Mouse (Mus musculus): Measurements from ENCODE around the gene Olfr9. TPM values are rescaled to one million over a fixed set of nuclear protein-coding genes. Genes with fewer than 3 reads are reported as not detected.
"Not testable (repeated sequence)": the region's sequence is repeated elsewhere in the genome, so short reads cannot be mapped to it uniquely, and the experiment has no call there.

Olfr9 gene
- polyA plus RNA-seq, 1 experiment from 2014 or later = not detected

DNA sequence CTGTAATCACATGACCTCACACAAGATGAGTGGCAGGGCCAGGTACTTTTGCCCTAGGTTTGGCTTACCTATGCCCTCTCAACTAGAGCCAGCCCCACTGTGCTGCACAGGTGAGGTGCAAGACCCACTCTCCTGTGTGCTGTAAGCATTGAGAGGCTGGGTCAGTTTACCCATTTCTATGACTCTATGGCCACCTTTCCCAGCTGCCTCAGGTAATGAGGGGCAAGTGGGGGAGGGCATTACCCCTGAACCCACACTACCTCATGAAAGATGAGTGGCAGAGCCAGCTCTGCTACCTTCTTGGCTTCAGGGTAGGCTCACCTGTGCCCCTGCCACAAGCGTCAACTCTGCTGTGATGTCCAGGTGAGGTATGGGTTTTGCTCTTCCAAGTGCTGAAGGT, 6.6 kb downstream of the Olfr9 start:
- no peak overlapping the region for H3K4me2 ChIP-seq (replicated peaks; ENCODE audit: low read depth)
- no peaks in the 10 kb centered on the region for H3K27me3 ChIP-seq (replicated peaks; ENCODE audit: control insufficient read depth, insufficient read depth, low read length)
- WGBS = 97% methylated on average over 1 of the region's 1 CpGs
- no peak for ATAC-seq
- TF ChIP-seq CTCF (IDR thresholded peaks at IDR 0.05; ENCODE audit: low read depth) = no peak
- no peak overlapping the region for H3K9ac ChIP-seq (ENCODE audit: low read depth, low read length)
- no peaks in the 10 kb centered on the region for H3K9me3 ChIP-seq (ENCODE audit: control insufficient read depth)
- H3K4me3 ChIP-seq (ENCODE audit: low read depth, low read length) = no peak overlapping the region
- no peaks in the 10 kb centered on the region for H3K36me3 ChIP-seq (ENCODE audit: control insufficient read depth, insufficient read depth)
- H3K4me1 ChIP-seq (replicated peaks; ENCODE audit: control insufficient read depth, insufficient read depth, low read length) = no peaks in the 10 kb centered on the region
- H3K27ac ChIP-seq (ENCODE audit: low read depth, low read length) = no peak overlapping the region

DNA sequence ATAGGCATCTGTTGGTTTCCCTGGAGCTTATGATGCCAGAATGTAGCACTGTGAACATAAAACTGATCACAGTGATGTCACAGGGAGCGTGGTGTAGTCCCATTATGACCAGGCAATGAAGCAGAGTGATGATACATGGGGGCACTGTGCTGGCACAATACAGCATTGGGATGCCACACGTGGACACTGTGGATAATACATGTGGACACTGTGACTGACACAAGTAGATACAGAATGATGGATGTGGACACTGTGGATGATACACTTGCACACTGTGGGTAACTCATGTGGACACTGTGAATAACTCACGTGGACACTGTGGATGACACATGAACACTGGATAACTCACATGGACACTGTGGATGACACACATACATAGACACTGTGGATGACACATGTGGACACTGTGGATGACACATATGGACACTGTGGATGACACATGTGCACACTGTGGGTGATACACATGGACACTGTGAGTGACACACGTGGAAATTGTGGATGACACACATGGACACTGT, 7.4 kb downstream of the Olfr9 start:
- Histone ChIP-seq H3K4me3 (ENCODE audit: low read depth, low read length) (no peak overlapping the region), H3K27ac (ENCODE audit: low read depth, low read length) (no peak overlapping the region), H3K9me3 (ENCODE audit: control insufficient read depth) (no peaks in the 10 kb centered on the region), H3K4me2 (replicated peaks; ENCODE audit: low read depth) (no peak overlapping the region), H3K27me3 (replicated peaks; ENCODE audit: control insufficient read depth, insufficient read depth, low read length) (no peaks in the 10 kb centered on the region), H3K36me3 (ENCODE audit: control insufficient read depth, insufficient read depth) (no peaks in the 10 kb centered on the region), H3K4me1 (replicated peaks; ENCODE audit: control insufficient read depth, insufficient read depth, low read length) (no peaks in the 10 kb centered on the region), H3K9ac (ENCODE audit: low read depth, low read length) (no peak overlapping the region)
- WGBS = 69% methylated on average over 4 of the region's 4 CpGs
- ATAC-seq = no peak
- no peak for TF ChIP-seq CTCF (IDR thresholded peaks at IDR 0.05; ENCODE audit: low read depth)

DNA sequence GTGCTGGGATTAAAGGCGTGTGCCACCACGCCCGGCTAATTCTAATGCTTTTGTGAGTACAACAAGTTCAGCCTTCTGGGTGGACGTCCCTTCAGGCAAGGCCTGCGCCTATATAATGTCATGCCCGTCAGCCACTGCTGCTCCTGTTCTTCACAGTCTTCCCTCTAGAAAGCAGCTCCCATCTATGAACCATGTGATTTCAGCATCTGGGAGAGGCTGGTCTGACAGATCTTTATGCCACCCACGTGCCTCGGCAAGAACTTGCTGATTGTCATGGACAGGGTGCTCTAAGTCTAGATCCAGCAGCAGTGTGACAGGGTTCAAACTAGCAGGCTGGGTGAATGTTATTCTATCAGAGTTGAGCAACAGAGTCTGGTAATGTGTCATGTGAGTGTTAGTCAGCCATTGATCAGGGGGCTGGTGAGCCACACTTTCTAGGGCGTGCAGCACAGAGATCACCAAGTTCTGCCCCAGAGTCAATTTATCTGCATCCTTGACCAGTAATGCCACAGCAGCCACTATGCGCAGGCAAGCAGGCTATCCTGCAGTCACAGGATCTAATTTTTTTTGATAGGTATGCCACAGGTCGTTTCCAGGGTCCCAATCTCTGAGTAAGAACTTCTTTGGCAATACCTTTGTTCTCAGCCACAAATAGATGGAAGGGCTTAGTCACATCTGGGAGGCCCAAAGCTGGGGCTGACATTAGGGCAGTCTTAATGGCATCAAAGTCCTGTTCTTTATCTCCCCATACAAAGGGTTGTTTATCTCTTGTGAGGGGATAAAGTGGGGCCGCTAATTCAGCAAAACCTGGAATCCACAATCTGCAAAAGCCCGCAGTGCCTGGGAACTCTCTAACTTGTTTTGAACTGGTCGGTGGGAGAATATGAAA, 15.0 kb downstream of the Olfr9 start:
- Histone ChIP-seq H3K27ac (ENCODE audit: low read depth, low read length) (peak overlapping the region; percentile 67), H3K36me3 (ENCODE audit: control insufficient read depth, insufficient read depth) (no peaks in the 10 kb centered on the region), H3K27me3 (replicated peaks; ENCODE audit: control insufficient read depth, insufficient read depth, low read length) (no peaks in the 10 kb centered on the region), H3K4me2 (replicated peaks; ENCODE audit: low read depth) (no peak overlapping the region), H3K4me1 (replicated peaks; ENCODE audit: control insufficient read depth, insufficient read depth, low read length) (no peaks in the 10 kb centered on the region), H3K4me3 (ENCODE audit: low read depth, low read length) (no peak overlapping the region), H3K9me3 (ENCODE audit: control insufficient read depth) (no peaks in the 10 kb centered on the region), H3K9ac (ENCODE audit: low read depth, low read length) (no peak overlapping the region)
- TF ChIP-seq CTCF (IDR thresholded peaks at IDR 0.05; ENCODE audit: low read depth) = no peak
- WGBS = 47% methylated on average over 14 of the region's 14 CpGs
- peak; percentile 97 for ATAC-seq

DNA sequence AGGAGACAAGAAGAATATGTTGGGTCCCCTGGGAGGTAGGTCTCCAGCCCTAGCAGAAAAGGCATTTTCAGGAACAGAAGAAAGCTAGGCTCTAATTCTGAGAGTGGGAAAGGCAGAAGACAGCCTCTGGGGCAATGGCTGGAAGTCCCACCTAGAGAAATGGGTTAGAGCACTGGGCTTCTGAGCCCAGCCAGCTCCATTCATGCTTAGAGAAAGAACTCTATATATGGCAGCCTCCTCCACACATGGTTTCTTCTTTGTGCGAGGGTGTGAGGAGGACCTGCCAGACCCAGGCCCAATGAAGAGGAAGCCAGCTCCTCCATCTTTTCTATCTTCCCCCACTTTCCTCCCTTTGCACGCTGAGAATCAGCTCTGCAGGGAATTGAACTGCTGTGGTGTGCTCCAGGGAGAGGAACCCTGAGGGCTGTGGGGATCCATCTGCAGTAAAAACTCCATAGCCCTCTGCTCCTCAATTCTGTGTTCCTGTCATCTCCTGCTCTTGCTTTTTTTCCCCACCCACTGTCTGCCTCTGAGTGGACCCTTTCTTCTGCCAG, 21.1 kb downstream of the Olfr9 start, which contains the start of gene Olfr763:
Gene Olfr763, plus strand, starts transcription at position 504 of the 554 bp plus-strand sequence.
- no peak for ATAC-seq
- 72% methylated on average over 2 of the region's 2 CpGs for WGBS

DNA sequence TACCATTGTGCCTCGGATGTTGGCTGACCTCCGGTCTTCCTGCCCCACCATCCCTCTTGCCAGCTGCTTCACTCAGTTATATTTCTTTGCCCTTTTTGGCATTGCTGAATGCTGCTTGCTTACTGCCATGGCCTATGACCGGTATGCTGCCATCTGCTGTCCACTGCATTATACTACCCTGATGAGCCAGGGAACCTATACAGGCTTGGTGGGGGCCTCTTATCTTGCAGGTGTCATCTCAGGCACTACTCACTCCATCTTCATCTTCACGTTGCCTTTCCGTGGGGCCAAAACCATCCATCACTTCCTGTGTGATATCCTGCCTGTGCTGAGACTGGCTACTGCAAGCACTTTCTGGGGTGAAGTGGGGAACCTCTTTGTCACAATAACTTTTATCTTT, 22.3 kb downstream of the Olfr9 start:
- H3K4me3 ChIP-seq (ENCODE audit: low read depth, low read length); H3K4me1 ChIP-seq (replicated peaks; ENCODE audit: control insufficient read depth, insufficient read depth, low read length); H3K27me3 ChIP-seq (replicated peaks; ENCODE audit: control insufficient read depth, insufficient read depth, low read length); H3K9ac ChIP-seq (ENCODE audit: low read depth, low read length); H3K4me2 ChIP-seq (replicated peaks; ENCODE audit: low read depth); H3K36me3 ChIP-seq (ENCODE audit: control insufficient read depth, insufficient read depth); ATAC-seq; H3K27ac ChIP-seq (ENCODE audit: low read depth, low read length); H3K9me3 ChIP-seq (ENCODE audit: control insufficient read depth): not testable (repeated sequence)
- WGBS = 50% methylated on average over 1 of the region's 5 CpGs

More for the DNA sequence above, 21.1 kb downstream of the Olfr9 start, which contains the start of gene Olfr763:
- no peaks in the 10 kb centered on the region for H3K27me3 ChIP-seq (replicated peaks; ENCODE audit: control insufficient read depth, insufficient read depth, low read length)
- H3K4me2 ChIP-seq (replicated peaks; ENCODE audit: low read depth) = no peak within 1 kb of the TSS
- H3K9ac ChIP-seq (ENCODE audit: low read depth, low read length) = no peak within 1 kb of the TSS
- H3K4me3 ChIP-seq (ENCODE audit: low read depth, low read length) = no peak within 1 kb of the TSS
- H3K4me1 ChIP-seq (replicated peaks; ENCODE audit: control insufficient read depth, insufficient read depth, low read length) = no peaks in the 10 kb centered on the region
- TF ChIP-seq CTCF (IDR thresholded peaks at IDR 0.05; ENCODE audit: low read depth) = no peak
- H3K27ac ChIP-seq (ENCODE audit: low read depth, low read length) = no peak within 1 kb of the TSS
- H3K36me3 ChIP-seq (ENCODE audit: control insufficient read depth, insufficient read depth) = no peaks in the 10 kb centered on the region
- H3K9me3 ChIP-seq (ENCODE audit: control insufficient read depth) = no peaks in the 10 kb centered on the region

DNA sequence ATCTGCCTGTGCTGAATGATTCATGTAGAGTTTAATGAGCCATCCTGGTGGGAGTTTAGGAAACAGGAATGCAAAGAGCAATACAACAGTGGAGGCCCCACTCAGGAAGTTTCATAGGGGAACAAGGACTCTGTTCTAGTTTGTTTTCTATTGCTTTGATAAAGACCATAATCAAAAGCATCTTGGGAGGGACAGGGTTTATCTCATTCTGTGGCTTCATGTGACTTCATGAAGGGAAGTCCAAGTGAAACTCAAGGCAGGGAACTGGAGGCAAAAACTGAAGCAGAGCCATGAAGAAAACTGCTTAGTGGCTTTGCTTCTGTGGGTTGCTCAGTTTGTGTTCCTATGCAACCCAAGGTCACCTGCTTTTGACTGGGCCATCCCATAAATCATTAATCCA, 25.2 kb downstream of the Olfr9 start:
- no peaks in the 10 kb centered on the region for H3K9me3 ChIP-seq (ENCODE audit: control insufficient read depth)
- H3K9ac ChIP-seq (ENCODE audit: low read depth, low read length) = no peak overlapping the region
- no peak for ATAC-seq
- no peaks in the 10 kb centered on the region for H3K36me3 ChIP-seq (ENCODE audit: control insufficient read depth, insufficient read depth)
- H3K27me3 ChIP-seq (replicated peaks; ENCODE audit: control insufficient read depth, insufficient read depth, low read length) = no peaks in the 10 kb centered on the region
- no peak overlapping the region for H3K4me2 ChIP-seq (replicated peaks; ENCODE audit: low read depth)
- no peaks in the 10 kb centered on the region for H3K4me1 ChIP-seq (replicated peaks; ENCODE audit: control insufficient read depth, insufficient read depth, low read length)
- no peak overlapping the region for H3K4me3 ChIP-seq (ENCODE audit: low read depth, low read length)
- no peak for TF ChIP-seq CTCF (IDR thresholded peaks at IDR 0.05; ENCODE audit: low read depth)
- no peak overlapping the region for H3K27ac ChIP-seq (ENCODE audit: low read depth, low read length)
